Mouse (Mus musculus): ENCODE results near the gene Fam84b. TPM values are rescaled to one million over a fixed set of nuclear protein-coding genes. Genes with fewer than 3 reads are reported as not detected.

Fam84b gene
- 23.8 and 24.9 TPM in 2 replicates for polyA plus RNA-seq (2015; fragmentation: Nextera tagmentation; extraction: Ambion mirVana)

GRCm38 (mm10) chr15:60853231-60853999, at the start of gene Fam84b:
Fam84b (minus strand) TSS chr15:60853778.
- Histone ChIP-seq H3K4me1 (replicated peaks; ENCODE audit: insufficient read depth, low read length) (peaks cover 10% of the 10 kb centered on the region; the same call in 1 of the 2 replicates), H3K4me3 (replicated peaks; ENCODE audit: low read depth, low read length) (no peak within 1 kb of the TSS), H3K36me3 (ENCODE audit: insufficient read depth, low read length) (no peaks in the 10 kb centered on the region), H3K27me3 (ENCODE audit: insufficient read depth, low read length) (no peaks in the 10 kb centered on the region), H3K9ac (ENCODE audit: low read depth, low read length) (no peak within 1 kb of the TSS), H3K27ac (0 out of 2 replicates have a peak within 1 kb of the TSS, but pooled peaks have one; percentile 31), H3K9me3 (replicated peaks; ENCODE audit: low read length) (no peaks in the 10 kb centered on the region), H3K4me2 (ENCODE audit: low read length) (peak within 1 kb of the TSS; percentile 27; the same call in 1 of the 2 replicates)
- ATAC-seq (replicated peaks; ENCODE audit: low FRiP score, low read depth) (no peak; the same call in 1 of the 2 replicates), DNase-seq (ENCODE audit: low spot score) (peak; percentile 48)
- WGBS: 15% methylated on average over 17 of the region's 17 CpGs
- TF ChIP-seq CTCF (IDR thresholded peaks at IDR 0.05; ENCODE audit: low read depth): 0 out of 2 replicates have a peak, but pooled peaks have one; percentile 7

GRCm38 (mm10) chr15:60898187-60898965, 44.8 kb upstream of the Fam84b start:
- Histone ChIP-seq H3K9me3 (replicated peaks; ENCODE audit: low read length) (no peaks in the 10 kb centered on the region), H3K4me2 (ENCODE audit: low read length) (no peak overlapping the region), H3K27ac (no peak overlapping the region), H3K4me1 (replicated peaks; ENCODE audit: insufficient read depth, low read length) (no peaks in the 10 kb centered on the region), H3K36me3 (ENCODE audit: insufficient read depth, low read length) (no peaks in the 10 kb centered on the region), H3K9ac (ENCODE audit: low read depth, low read length) (no peak overlapping the region), H3K27me3 (ENCODE audit: insufficient read depth, low read length) (no peaks in the 10 kb centered on the region), H3K4me3 (replicated peaks; ENCODE audit: low read depth, low read length) (no peak overlapping the region)
- ATAC-seq (replicated peaks; ENCODE audit: low FRiP score, low read depth) (no peak), DNase-seq (ENCODE audit: low spot score) (no peak)
- no peak for TF ChIP-seq CTCF (IDR thresholded peaks at IDR 0.05; ENCODE audit: low read depth)
- WGBS: 28% methylated on average over 6 of the region's 6 CpGs

GRCm38 (mm10) chr15:60896040-60896439, 42.5 kb upstream of the Fam84b start:
- Histone ChIP-seq H3K9me3 (replicated peaks; ENCODE audit: low read length) (no peaks in the 10 kb centered on the region), H3K27ac (no peak overlapping the region), H3K4me2 (ENCODE audit: low read length) (no peak overlapping the region), H3K36me3 (ENCODE audit: insufficient read depth, low read length) (no peaks in the 10 kb centered on the region), H3K4me3 (replicated peaks; ENCODE audit: low read depth, low read length) (no peak overlapping the region), H3K4me1 (replicated peaks; ENCODE audit: insufficient read depth, low read length) (no peaks in the 10 kb centered on the region), H3K27me3 (ENCODE audit: insufficient read depth, low read length) (no peaks in the 10 kb centered on the region), H3K9ac (ENCODE audit: low read depth, low read length) (no peak overlapping the region)
- TF ChIP-seq CTCF (IDR thresholded peaks at IDR 0.05; ENCODE audit: low read depth): no peak
- ATAC-seq (replicated peaks; ENCODE audit: low FRiP score, low read depth) (no peak), DNase-seq (ENCODE audit: low spot score) (no peak)
- WGBS: 71% methylated on average over 2 of the region's 2 CpGs

- ATAC-seq (replicated peaks; ENCODE audit: low FRiP score, low read depth) (no peak), DNase-seq (ENCODE audit: low spot score) (no peak)
- no peaks in the 10 kb centered on the region for H3K36me3 ChIP-seq (ENCODE audit: insufficient read depth, low read length)
- 58% methylated on average over 3 of the region's 3 CpGs for WGBS
- H3K9me3 ChIP-seq (replicated peaks; ENCODE audit: low read length): no peaks in the 10 kb centered on the region
- H3K4me2 ChIP-seq (ENCODE audit: low read length): no peak overlapping the region
- no peak overlapping the region for H3K9ac ChIP-seq (ENCODE audit: low read depth, low read length)
- H3K27me3 ChIP-seq (ENCODE audit: insufficient read depth, low read length): no peaks in the 10 kb centered on the region
- no peak for TF ChIP-seq CTCF (IDR thresholded peaks at IDR 0.05; ENCODE audit: low read depth)
- no peaks in the 10 kb centered on the region for H3K4me1 ChIP-seq (replicated peaks; ENCODE audit: insufficient read depth, low read length)
- no peak overlapping the region for H3K4me3 ChIP-seq (replicated peaks; ENCODE audit: low read depth, low read length)
- no peak overlapping the region for H3K27ac ChIP-seq
These were observed 39.4 kb upstream of the Fam84b start for GRCm38 (mm10) chr15:60892976-60893463.

- H3K36me3 ChIP-seq (ENCODE audit: insufficient read depth, low read length): no peaks in the 10 kb centered on the region
- DNase-seq (ENCODE audit: low spot score) (no peak), ATAC-seq (replicated peaks; ENCODE audit: low FRiP score, low read depth) (no peak)
- no peak overlapping the region for H3K4me3 ChIP-seq (replicated peaks; ENCODE audit: low read depth, low read length)
- WGBS: 79% methylated on average over 2 of the region's 2 CpGs
- H3K4me2 ChIP-seq (ENCODE audit: low read length): no peak overlapping the region
- H3K4me1 ChIP-seq (replicated peaks; ENCODE audit: insufficient read depth, low read length): no peaks in the 10 kb centered on the region
- H3K9ac ChIP-seq (ENCODE audit: low read depth, low read length): no peak overlapping the region
- no peaks in the 10 kb centered on the region for H3K9me3 ChIP-seq (replicated peaks; ENCODE audit: low read length)
- H3K27ac ChIP-seq: no peak overlapping the region
- no peaks in the 10 kb centered on the region for H3K27me3 ChIP-seq (ENCODE audit: insufficient read depth, low read length)
- no peak for TF ChIP-seq CTCF (IDR thresholded peaks at IDR 0.05; ENCODE audit: low read depth)
These were observed 35.1 kb upstream of the Fam84b start for GRCm38 (mm10) chr15:60888724-60889123.

GRCm38 (mm10) chr15:60875721-60876120, 22.1 kb upstream of the Fam84b start:
- Histone ChIP-seq H3K9ac (ENCODE audit: low read depth, low read length) (no peak overlapping the region), H3K4me3 (replicated peaks; ENCODE audit: low read depth, low read length) (no peak overlapping the region), H3K9me3 (replicated peaks; ENCODE audit: low read length) (no peaks in the 10 kb centered on the region), H3K27me3 (ENCODE audit: insufficient read depth, low read length) (no peaks in the 10 kb centered on the region), H3K36me3 (ENCODE audit: insufficient read depth, low read length) (no peaks in the 10 kb centered on the region), H3K27ac (no peak overlapping the region), H3K4me2 (ENCODE audit: low read length) (no peak overlapping the region), H3K4me1 (replicated peaks; ENCODE audit: insufficient read depth, low read length) (no peaks in the 10 kb centered on the region)
- ATAC-seq (replicated peaks; ENCODE audit: low FRiP score, low read depth): no peak
- 75% methylated on average over 6 of the region's 6 CpGs for whole genome bisulfite sequencing
- no peak for TF ChIP-seq CTCF (IDR thresholded peaks at IDR 0.05; ENCODE audit: low read depth)
- DNase-seq (ENCODE audit: low spot score): no peak
